Mouse (Mus musculus): ENCODE data around the gene Mdfi.

DNA sequence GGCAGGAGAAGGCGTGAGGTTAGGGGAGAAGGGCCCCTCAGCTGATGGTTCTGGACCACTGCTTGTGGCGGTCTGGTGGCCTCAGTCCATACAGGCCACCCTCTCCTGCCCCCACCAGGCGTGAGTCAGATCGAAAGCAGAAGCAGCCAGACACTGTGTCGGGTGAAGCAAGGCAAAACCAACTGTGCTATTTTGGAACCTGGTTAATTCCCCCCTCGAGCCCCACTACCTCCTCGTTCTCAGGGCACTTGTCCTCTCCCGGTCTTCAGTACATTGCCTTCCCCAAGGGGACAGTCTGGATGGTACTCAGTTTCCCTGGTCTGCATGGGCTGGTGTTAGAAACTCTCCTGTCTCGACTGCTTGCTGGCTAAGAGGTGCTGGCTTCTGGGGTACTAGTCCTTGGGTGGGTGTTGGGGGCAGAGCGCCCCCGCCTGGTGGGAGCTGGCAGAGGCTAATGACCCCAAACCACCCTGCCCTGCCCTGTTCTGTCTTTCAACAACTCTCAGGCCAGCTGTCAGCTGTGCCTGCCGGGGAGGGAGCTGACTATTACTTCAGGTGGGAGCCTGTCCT lies 65.7 kb downstream of the Mdfi start:
- TF ChIP-seq POLR2A (IDR thresholded peaks at IDR 0.05; ENCODE audit: low read depth, low read length), result no peak
- peak; percentile 26; the same call in 1 of the 2 replicates for TF ChIP-seq CTCF (conservative IDR thresholded peaks at IDR 0.05; ENCODE audit: insufficient read depth, insufficient read length, low read depth, low read length)
